Mouse (Mus musculus) retina, postnatal 7 days (tissue): ENCODE measurements at regions not wholly inside any gene's neighbourhood (a gene's known extent, or its start where the extent isn't known, plus 50 kb on each side); places are given as distances from the start of the nearest gene placed in this dataset.

Experiments used
- DNase-seq: peaks from one replicate; pipeline ENCODE4 v3.0.0-alpha.2; 2012; ENCODE audit warnings: low read depth, low spot score

GRCm38 (mm10) chr12:93549900-93550299, 1700.9 kb upstream of the Sel1l start:
- DNase-seq = peak; percentile 17

GRCm38 (mm10) chr12:93523465-93523864, 1674.5 kb upstream of the Sel1l start:
- DNase-seq = no peak

GRCm38 (mm10) chr12:93486381-93486780, 1637.4 kb upstream of the Sel1l start:
- no peak for DNase-seq

DNA sequence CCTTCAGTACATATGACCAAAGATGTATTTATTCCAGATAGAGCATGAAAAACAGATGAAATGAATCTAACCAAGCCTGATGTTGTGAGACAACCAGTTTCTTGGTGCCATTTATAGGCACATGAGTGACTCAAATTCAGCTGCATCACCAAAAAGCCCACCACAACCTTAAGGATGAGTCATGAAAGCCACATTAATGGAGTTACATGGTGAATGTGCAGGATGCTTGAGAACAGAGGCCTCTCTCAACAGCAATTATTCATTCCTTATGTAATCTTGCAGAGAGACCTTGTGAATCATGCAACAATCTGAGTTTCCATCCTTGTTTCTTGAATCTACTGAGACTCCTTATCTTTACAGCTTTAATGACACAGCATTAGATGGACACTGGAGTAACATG, 1613.1 kb upstream of the Sel1l start:
- no peak for DNase-seq

GRCm38 (mm10) chr12:93449436-93449835, 1600.5 kb upstream of the Sel1l start:
- DNase-seq = no peak

- no peak for DNase-seq
Observed at GRCm38 (mm10) chr12:93429218-93429617, 1580.3 kb upstream of the Sel1l start.

GRCm38 (mm10) chr12:93427988-93428387, 1579.0 kb upstream of the Sel1l start:
- no peak for DNase-seq

DNA sequence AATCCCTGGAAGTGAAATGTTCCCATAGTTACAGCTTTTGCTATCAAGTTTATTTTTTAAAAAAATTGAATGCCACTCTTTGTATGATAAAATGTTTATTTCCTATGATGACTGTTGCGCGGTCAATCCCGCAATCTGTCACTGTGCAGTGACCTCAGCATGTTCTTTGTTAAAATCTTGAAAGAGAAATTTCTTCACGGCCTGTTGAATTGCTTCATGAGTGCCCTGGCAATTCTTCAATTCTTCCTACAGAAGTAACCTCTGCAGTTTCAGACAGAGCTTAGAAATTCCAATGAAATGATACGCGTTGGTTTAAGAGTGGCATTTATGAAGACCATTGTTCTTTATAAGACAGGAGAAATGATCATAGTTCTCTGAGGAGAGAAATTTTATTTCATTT, 1567.4 kb upstream of the Sel1l start:
- no peak for DNase-seq

DNA sequence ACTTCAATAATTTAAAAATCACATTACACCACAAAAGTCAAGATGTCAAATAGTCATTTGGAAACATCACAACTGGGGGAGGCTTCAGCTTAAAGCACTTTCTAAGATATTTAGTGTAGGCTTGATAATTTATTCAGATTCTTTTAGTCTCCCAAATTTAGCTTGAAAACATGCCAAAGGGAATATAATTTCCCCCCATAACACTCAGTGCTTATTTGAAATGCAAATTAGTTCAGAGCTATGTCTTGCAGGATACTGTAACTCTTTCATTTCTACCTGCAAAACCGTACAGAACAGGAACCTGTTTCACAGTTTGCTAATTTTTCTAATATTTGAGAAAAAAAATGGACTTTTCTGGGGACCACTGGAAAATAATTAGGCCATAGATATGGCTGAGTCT, 1566.8 kb upstream of the Sel1l start:
- no peak for DNase-seq

GRCm38 (mm10) chr12:93385578-93385977, 1536.6 kb upstream of the Sel1l start:
- DNase-seq = no peak

DNA sequence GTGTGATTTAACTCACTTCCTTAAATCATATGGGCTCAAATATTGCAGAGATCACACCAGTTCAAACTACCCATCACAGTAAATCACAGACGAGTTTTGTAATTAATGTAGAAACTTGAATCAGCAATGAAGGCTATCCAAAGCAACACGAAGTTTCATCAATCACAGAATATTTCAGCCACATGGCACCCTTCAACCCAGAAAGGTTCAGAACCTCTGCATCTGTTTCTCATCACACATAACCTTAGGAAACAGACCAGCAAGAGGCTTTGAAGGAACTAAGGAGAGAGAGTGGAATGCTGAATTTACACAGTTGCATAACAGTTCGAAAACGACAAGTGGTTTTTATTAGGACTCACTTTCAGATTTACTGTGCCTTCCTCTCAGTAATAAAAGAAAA, 1494.0 kb upstream of the Sel1l start:
- no peak for DNase-seq

GRCm38 (mm10) chr12:93342525-93342924, 1493.6 kb upstream of the Sel1l start:
- no peak for DNase-seq

DNA sequence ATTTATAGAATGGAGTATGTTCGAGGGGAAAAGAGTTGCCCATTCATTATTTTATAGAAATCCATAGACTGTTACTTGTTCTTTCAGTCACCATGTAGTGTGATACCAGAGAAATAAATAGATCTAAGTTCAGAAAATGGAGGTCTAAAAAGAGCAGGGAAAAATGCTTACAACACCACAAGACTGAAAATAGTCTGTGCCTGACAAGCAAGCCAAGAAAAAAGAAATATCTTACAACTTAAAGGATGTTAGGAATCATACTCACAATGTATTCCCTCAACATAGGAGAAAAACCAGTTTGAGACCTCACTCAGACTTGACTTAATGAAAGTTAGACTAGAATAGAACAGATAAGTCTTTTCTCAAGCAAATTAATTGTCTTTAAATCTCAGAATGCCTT, 1486.6 kb upstream of the Sel1l start:
- no peak for DNase-seq

DNA sequence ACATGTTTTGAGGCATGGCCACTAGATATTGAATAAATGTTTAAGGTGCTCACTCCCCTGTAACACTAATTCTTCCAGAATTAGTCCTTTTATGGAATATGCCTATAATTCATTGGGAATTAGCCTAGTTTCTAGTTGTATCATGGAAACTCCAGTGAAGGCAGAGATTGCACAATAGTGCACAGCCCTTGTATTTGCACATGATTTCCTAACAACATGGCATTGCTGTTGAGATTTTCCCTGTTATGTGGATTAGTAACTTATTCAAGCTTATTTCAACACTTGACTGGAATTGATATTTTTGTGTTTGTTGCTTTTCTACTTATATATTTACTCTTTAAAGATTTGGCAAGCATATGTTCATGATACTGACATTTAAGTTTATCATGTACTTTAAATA, 1463.3 kb upstream of the Sel1l start:
- no peak for DNase-seq

DNA sequence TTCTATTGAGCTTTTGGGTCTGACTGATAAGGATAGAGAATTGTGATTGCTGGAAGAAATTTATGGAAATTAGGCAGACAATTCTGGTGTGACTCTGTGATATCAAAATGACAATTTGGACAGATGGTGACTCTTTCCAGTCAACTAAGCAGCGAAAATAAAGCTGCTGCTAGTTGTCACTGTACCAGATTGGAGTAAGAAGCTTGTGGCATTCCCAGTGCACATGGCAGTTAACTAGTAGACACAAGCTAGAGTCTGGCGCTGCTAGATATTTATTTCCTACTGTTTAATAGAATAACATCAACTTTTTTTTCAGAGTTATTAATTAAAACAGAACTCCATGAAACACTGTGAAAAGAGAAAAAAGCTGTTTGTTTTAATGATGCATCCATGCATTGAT, 1432.9 kb upstream of the Sel1l start:
- DNase-seq = no peak

- DNase-seq = no peak
Observed at GRCm38 (mm10) chr12:93273652-93274051, 1424.7 kb upstream of the Sel1l start.

GRCm38 (mm10) chr12:93230237-93230636, 1381.3 kb upstream of the Sel1l start:
- DNase-seq = no peak

GRCm38 (mm10) chr12:93226826-93227225, 1377.9 kb upstream of the Sel1l start:
- DNase-seq = no peak

DNA sequence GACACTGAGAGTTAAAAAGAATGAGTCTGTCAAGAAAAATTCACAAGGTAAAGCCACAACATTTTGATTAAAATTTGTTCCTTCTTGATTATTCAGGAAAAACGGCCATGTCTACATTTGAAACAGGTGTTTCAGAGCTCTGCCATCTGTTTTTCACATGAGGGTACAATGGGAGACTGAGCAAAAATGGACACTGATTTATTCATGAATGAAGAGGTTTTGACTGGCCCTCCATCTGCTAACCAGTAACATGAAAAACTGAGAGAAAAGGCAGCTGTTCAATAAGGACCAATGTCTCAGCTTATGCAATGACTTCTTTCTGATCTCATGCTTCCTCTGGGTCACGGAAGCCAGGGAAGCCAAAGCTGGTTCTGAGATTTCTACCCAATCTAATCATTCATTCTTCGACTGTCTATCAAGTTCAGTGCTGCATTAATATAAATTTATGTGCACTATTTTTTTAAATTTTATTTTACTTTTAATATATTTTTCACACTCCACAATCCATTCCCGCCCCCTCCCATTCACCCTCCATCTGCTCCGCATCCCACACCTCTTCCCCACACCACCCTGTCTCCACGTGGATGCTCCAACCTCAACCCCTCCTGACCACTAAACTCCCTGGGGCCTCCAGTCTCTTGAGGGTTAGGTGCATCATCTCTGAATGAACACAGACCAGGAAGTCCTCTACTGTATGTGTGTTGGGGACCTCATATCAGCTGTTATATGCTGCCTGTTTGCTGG, 1372.4 kb upstream of the Sel1l start:
- DNase-seq = no peak

GRCm38 (mm10) chr12:93207596-93207995, 1358.6 kb upstream of the Sel1l start:
- no peak for DNase-seq

DNA sequence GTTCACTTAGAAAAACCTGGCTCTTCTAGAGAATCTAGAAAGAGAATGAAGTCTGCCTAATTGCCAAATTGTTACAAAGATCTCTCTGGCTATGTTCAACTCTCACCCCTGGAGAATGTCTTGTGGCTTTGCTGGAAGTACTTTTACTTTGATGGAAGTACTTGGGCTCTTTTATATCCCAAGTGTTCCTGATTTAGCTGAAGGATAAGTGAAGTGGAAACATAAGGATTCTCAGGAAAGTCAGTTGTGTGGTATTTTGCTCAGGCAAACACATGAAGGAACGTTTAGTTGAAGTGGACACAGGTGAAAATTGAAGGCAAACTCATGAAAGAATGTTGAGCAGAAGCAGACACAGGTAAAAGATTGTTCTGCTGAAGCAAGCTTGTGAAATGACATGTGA, 1340.0 kb upstream of the Sel1l start:
- no peak for DNase-seq

- DNase-seq = no peak
Observed at GRCm38 (mm10) chr12:93173744-93174143, 1324.8 kb upstream of the Sel1l start.

DNA sequence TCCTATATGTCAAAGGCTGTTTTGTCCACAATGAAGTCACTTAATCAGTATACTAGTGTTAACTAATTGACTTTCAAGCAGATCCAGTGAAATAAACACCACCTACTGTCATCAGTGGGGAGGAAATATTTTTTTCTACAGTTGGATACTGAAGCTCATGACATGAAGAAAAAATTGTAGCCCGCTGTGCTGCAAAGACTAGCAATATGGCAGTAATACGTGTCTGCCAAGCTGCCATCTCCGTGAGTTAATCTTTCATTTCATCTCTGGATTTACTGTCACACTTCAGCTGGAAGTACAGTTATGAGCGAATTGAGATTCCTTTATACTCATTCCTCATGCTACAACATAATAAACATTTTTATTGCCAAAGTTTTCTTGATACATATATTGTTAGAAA, 1311.3 kb upstream of the Sel1l start:
- no peak for DNase-seq

DNA sequence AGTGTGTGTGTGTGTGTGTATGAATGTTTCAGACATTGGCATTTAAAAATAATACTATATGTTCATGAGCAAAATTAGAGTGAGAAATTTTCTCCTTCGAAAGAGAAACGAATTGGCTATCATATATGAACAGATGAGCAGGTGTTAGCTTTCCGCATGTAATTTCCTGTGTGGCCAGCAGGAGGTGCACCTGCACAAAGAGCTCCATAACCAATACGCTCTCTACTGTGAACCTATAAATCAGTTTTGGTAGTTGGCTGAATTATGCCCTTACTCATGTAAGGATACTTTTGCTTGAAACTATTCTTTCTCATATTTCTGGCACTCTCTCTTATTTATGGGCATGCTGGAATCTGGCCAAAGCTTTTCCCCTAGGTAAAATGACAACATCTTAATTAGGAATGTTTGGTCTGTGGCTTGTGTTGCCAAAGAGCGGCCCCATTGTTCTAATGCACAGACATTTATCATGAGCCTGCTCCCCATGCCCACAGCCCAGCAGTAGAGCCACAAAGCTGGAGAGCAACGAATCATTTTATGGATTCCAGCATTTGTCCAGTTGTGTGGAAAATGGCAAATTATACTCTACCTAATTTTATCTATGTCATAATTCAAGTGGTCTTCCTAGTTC, 1303.8 kb upstream of the Sel1l start:
- DNase-seq = no peak
